Mouse (Mus musculus) bone marrow macrophage, adult 2 months (primary cell): ENCODE results near the gene Ing5. TPM values are rescaled to one million over a fixed set of nuclear protein-coding genes. Genes with fewer than 3 reads are reported as not detected.
"Not testable (repeated sequence)": the region's sequence is repeated elsewhere in the genome, so short reads cannot be mapped to it uniquely, and the experiment has no call there.

Experiments
- H3K27ac ChIP-seq: 2 replicates; pipeline ENCODE4 v1.5.1; 2012; ENCODE audit warnings: low read depth, low read length; ENCODE audit not compliant: insufficient read depth
- H3K4me1 ChIP-seq: 2 replicates; pipeline ENCODE4 v1.6.1; 2012; ENCODE audit warnings: low read length; ENCODE audit not compliant: control insufficient read depth, insufficient read depth
- H3K4me3 ChIP-seq: 2 replicates; pipeline ENCODE4 v1.5.1; 2012; ENCODE audit warnings: mild to moderate bottlenecking, low read length, moderate library complexity; ENCODE audit not compliant: insufficient read depth
- CTCF ChIP-seq: IDR thresholded peaks from 2 replicates; pipeline ENCODE4 v1.5.1; 2012; ENCODE audit warnings: low read depth, mild to moderate bottlenecking, low read length, moderate library complexity
- POLR2A ChIP-seq: IDR thresholded peaks from 2 replicates; pipeline ENCODE4 v1.6.1; 2012; ENCODE audit warnings: mild to moderate bottlenecking, low read depth, low read length, borderline replicate concordance
- polyA plus RNA-seq: library from polyadenylated mRNA; stranded (reverse); fragments of >200 nt; gene quantifications from 2 replicates; pipeline ENCODE4 v1.2.4, GENCODE M21; 2012; ENCODE audit not compliant: missing spikeins, insufficient read depth, insufficient read length

Gene Ing5
- polyA plus RNA-seq, 1 experiment = 10.7 TPM

GRCm38 (mm10) chr1:93826540-93826835, 22.7 kb downstream of the Ing5 start:
- no peak overlapping the region for H3K27ac ChIP-seq

GRCm38 (mm10) chr1:93832754-93833360, 29.1 kb downstream of the Ing5 start:
- H3K4me3 ChIP-seq, H3K4me1 ChIP-seq, H3K27ac ChIP-seq: not testable (repeated sequence)

More at GRCm38 (mm10) chr1:93826540-93826835, 22.7 kb downstream of the Ing5 start:
- H3K4me1 ChIP-seq = peaks cover 14% of the 10 kb centered on the region
- no peak overlapping the region for H3K4me3 ChIP-seq
- no peak for TF ChIP-seq CTCF
- no peak for TF ChIP-seq POLR2A

- no peak for TF ChIP-seq POLR2A
- TF ChIP-seq CTCF = no peak
- H3K27ac ChIP-seq = no peak overlapping the region
- H3K4me1 ChIP-seq = no peaks in the 10 kb centered on the region
- H3K4me3 ChIP-seq = no peak overlapping the region
Observed at GRCm38 (mm10) chr1:93834671-93835150, 30.9 kb downstream of the Ing5 start.

GRCm38 (mm10) chr1:93835211-93835610, 31.4 kb downstream of the Ing5 start:
- Histone ChIP-seq H3K27ac (no peak overlapping the region), H3K4me1 (no peaks in the 10 kb centered on the region), H3K4me3 (no peak overlapping the region)
- TF ChIP-seq POLR2A (no peak), CTCF (no peak)

- no peak overlapping the region for H3K4me3 ChIP-seq
- H3K27ac ChIP-seq = no peak overlapping the region
- TF ChIP-seq CTCF (no peak), POLR2A (no peak)
- H3K4me1 ChIP-seq = no peaks in the 10 kb centered on the region
Observed at GRCm38 (mm10) chr1:93835876-93836531, 32.2 kb downstream of the Ing5 start.

- H3K4me1 ChIP-seq = no peaks in the 10 kb centered on the region
- H3K27ac ChIP-seq = no peak overlapping the region
- no peak for TF ChIP-seq CTCF
- no peak for TF ChIP-seq POLR2A
- H3K4me3 ChIP-seq = no peak overlapping the region
Observed at GRCm38 (mm10) chr1:93836532-93836913, 32.8 kb downstream of the Ing5 start.

GRCm38 (mm10) chr1:93837335-93837734, 33.6 kb downstream of the Ing5 start:
- Histone ChIP-seq H3K4me1 (no peaks in the 10 kb centered on the region), H3K4me3 (no peak overlapping the region), H3K27ac (no peak overlapping the region)
- no peak for TF ChIP-seq CTCF
- no peak for TF ChIP-seq POLR2A

- not testable (repeated sequence) for H3K4me3 ChIP-seq, H3K4me1 ChIP-seq, H3K27ac ChIP-seq
Observed at GRCm38 (mm10) chr1:93838569-93838968, 34.8 kb downstream of the Ing5 start.

GRCm38 (mm10) chr1:93845766-93846366, 42.1 kb downstream of the Ing5 start:
- H3K4me1 ChIP-seq, H3K27ac ChIP-seq, H3K4me3 ChIP-seq: not testable (repeated sequence)

GRCm38 (mm10) chr1:93855790-93856189, 52.0 kb downstream of the Ing5 start:
- H3K27ac ChIP-seq, H3K4me3 ChIP-seq, H3K4me1 ChIP-seq: not testable (repeated sequence)

- TF ChIP-seq POLR2A (no peak), CTCF (no peak)
- no peak overlapping the region for H3K27ac ChIP-seq
- H3K4me3 ChIP-seq = no peak overlapping the region
- no peaks in the 10 kb centered on the region for H3K4me1 ChIP-seq
Observed at GRCm38 (mm10) chr1:93857370-93857769, 53.6 kb downstream of the Ing5 start.
